Mouse (Mus musculus): Measurements from ENCODE around the gene Sufu. TPM values are rescaled to one million over a fixed set of nuclear protein-coding genes. Genes with fewer than 3 reads are reported as not detected.

The Sufu gene
- polyA plus RNA-seq, 1 experiment from 2014 or later = 19.0 TPM

GRCm38 (mm10) chr19:46530449-46530990 is 133.8 kb downstream of the Sufu start:
- Histone ChIP-seq H3K27ac (ENCODE audit: low read length) (peak overlapping the region; percentile 93), H3K27me3 (ENCODE audit: control insufficient read depth, insufficient read depth, low read depth, low read length) (no peaks in the 10 kb centered on the region), H3K4me2 (ENCODE audit: low read length) (no peak overlapping the region), H3K4me3 (ENCODE audit: low read depth, low read length) (no peak overlapping the region), H3K36me3 (ENCODE audit: control insufficient read depth, insufficient read depth, low read length) (no peaks in the 10 kb centered on the region), H3K9me3 (replicated peaks; ENCODE audit: control insufficient read depth, low read length, poor library complexity, severe bottlenecking) (no peaks in the 10 kb centered on the region), H3K9ac (ENCODE audit: low read depth, low read length) (peak overlapping the region; percentile 2; the same call in 1 of the 2 replicates), H3K4me1 (ENCODE audit: control insufficient read depth, insufficient read depth, low read length) (peaks cover 77% of the 10 kb centered on the region)
- 7% methylated on average over 8 of the region's 8 CpGs for WGBS
- no peak for ATAC-seq

- H3K36me3 ChIP-seq (ENCODE audit: control insufficient read depth, insufficient read depth, low read length) = no peaks in the 10 kb centered on the region
These were observed 134.7 kb downstream of the Sufu start for GRCm38 (mm10) chr19:46531071-46532030.

GRCm38 (mm10) chr19:46532031-46532688 is 135.5 kb downstream of the Sufu start:
- Histone ChIP-seq H3K9ac (ENCODE audit: low read depth, low read length) (peak overlapping the region; percentile 41; the same call in 1 of the 2 replicates), H3K4me1 (ENCODE audit: control insufficient read depth, insufficient read depth, low read length) (peaks cover 67% of the 10 kb centered on the region), H3K4me2 (ENCODE audit: low read length) (no peak overlapping the region), H3K9me3 (replicated peaks; ENCODE audit: control insufficient read depth, low read length, poor library complexity, severe bottlenecking) (no peaks in the 10 kb centered on the region), H3K27me3 (ENCODE audit: control insufficient read depth, insufficient read depth, low read depth, low read length) (no peaks in the 10 kb centered on the region), H3K36me3 (ENCODE audit: control insufficient read depth, insufficient read depth, low read length) (no peaks in the 10 kb centered on the region), H3K27ac (ENCODE audit: low read length) (peak overlapping the region; percentile 68), H3K4me3 (ENCODE audit: low read depth, low read length) (no peak overlapping the region)
- 9% methylated on average over 10 of the region's 10 CpGs for WGBS
- no peak for ATAC-seq

More at GRCm38 (mm10) chr19:46531071-46532030, 134.7 kb downstream of the Sufu start:
- peaks cover 68% of the 10 kb centered on the region for H3K4me1 ChIP-seq (ENCODE audit: control insufficient read depth, insufficient read depth, low read length)
- H3K27me3 ChIP-seq (ENCODE audit: control insufficient read depth, insufficient read depth, low read depth, low read length) = no peaks in the 10 kb centered on the region
- peak overlapping the region; percentile 93 for H3K27ac ChIP-seq (ENCODE audit: low read length)
- ATAC-seq = no peak
- H3K4me2 ChIP-seq (ENCODE audit: low read length) = 0 out of 2 replicates have a peak overlapping the region, but pooled peaks have one; percentile 9
- 6% methylated on average over 16 of the region's 16 CpGs for WGBS
- no peak overlapping the region for H3K4me3 ChIP-seq (ENCODE audit: low read depth, low read length)
- H3K9ac ChIP-seq (ENCODE audit: low read depth, low read length) = peak overlapping the region; percentile 5; the same call in 1 of the 2 replicates
- no peaks in the 10 kb centered on the region for H3K9me3 ChIP-seq (replicated peaks; ENCODE audit: control insufficient read depth, low read length, poor library complexity, severe bottlenecking)

- Histone ChIP-seq H3K4me1 (ENCODE audit: control insufficient read depth, insufficient read depth, low read length) (peaks cover 58% of the 10 kb centered on the region), H3K9ac (ENCODE audit: low read depth, low read length) (0 out of 2 replicates have a peak overlapping the region, but pooled peaks have one; percentile 17), H3K9me3 (replicated peaks; ENCODE audit: control insufficient read depth, low read length, poor library complexity, severe bottlenecking) (no peaks in the 10 kb centered on the region), H3K4me3 (ENCODE audit: low read depth, low read length) (no peak overlapping the region), H3K27me3 (ENCODE audit: control insufficient read depth, insufficient read depth, low read depth, low read length) (no peaks in the 10 kb centered on the region), H3K27ac (ENCODE audit: low read length) (peak overlapping the region; percentile 68), H3K36me3 (ENCODE audit: control insufficient read depth, insufficient read depth, low read length) (no peaks in the 10 kb centered on the region), H3K4me2 (ENCODE audit: low read length) (no peak overlapping the region)
- no peak for ATAC-seq
- WGBS = 51% methylated on average over 4 of the region's 4 CpGs
These were observed 136.4 kb downstream of the Sufu start for GRCm38 (mm10) chr19:46533066-46533465.

GRCm38 (mm10) chr19:46533525-46533924 is 136.8 kb downstream of the Sufu start:
- H3K36me3 ChIP-seq (ENCODE audit: control insufficient read depth, insufficient read depth, low read length) = no peaks in the 10 kb centered on the region
- no peaks in the 10 kb centered on the region for H3K9me3 ChIP-seq (replicated peaks; ENCODE audit: control insufficient read depth, low read length, poor library complexity, severe bottlenecking)
- no peaks in the 10 kb centered on the region for H3K27me3 ChIP-seq (ENCODE audit: control insufficient read depth, insufficient read depth, low read depth, low read length)
- peak overlapping the region; percentile 40 for H3K9ac ChIP-seq (ENCODE audit: low read depth, low read length)
- no peak for ATAC-seq
- no peak overlapping the region for H3K4me2 ChIP-seq (ENCODE audit: low read length)
- H3K4me1 ChIP-seq (ENCODE audit: control insufficient read depth, insufficient read depth, low read length) = peaks cover 53% of the 10 kb centered on the region
- H3K4me3 ChIP-seq (ENCODE audit: low read depth, low read length) = no peak overlapping the region
- WGBS = 61% methylated on average over 5 of the region's 5 CpGs
- H3K27ac ChIP-seq (ENCODE audit: low read length) = peak overlapping the region; percentile 68

- H3K4me2 ChIP-seq (ENCODE audit: low read length) = no peak overlapping the region
- ATAC-seq = no peak
- WGBS = 39% methylated on average over 6 of the region's 6 CpGs
- peaks cover 42% of the 10 kb centered on the region for H3K4me1 ChIP-seq (ENCODE audit: control insufficient read depth, insufficient read depth, low read length)
- H3K9ac ChIP-seq (ENCODE audit: low read depth, low read length) = no peak overlapping the region
- H3K36me3 ChIP-seq (ENCODE audit: control insufficient read depth, insufficient read depth, low read length) = no peaks in the 10 kb centered on the region
- H3K27me3 ChIP-seq (ENCODE audit: control insufficient read depth, insufficient read depth, low read depth, low read length) = no peaks in the 10 kb centered on the region
- H3K4me3 ChIP-seq (ENCODE audit: low read depth, low read length) = no peak overlapping the region
- H3K27ac ChIP-seq (ENCODE audit: low read length) = no peak overlapping the region
- no peaks in the 10 kb centered on the region for H3K9me3 ChIP-seq (replicated peaks; ENCODE audit: control insufficient read depth, low read length, poor library complexity, severe bottlenecking)
These were observed 137.9 kb downstream of the Sufu start for GRCm38 (mm10) chr19:46534542-46535098.

- Histone ChIP-seq H3K4me1 (ENCODE audit: control insufficient read depth, insufficient read depth, low read length) (peaks cover 15% of the 10 kb centered on the region), H3K4me3 (ENCODE audit: low read depth, low read length) (no peak overlapping the region), H3K9me3 (replicated peaks; ENCODE audit: control insufficient read depth, low read length, poor library complexity, severe bottlenecking) (no peaks in the 10 kb centered on the region), H3K27ac (ENCODE audit: low read length) (no peak overlapping the region), H3K27me3 (ENCODE audit: control insufficient read depth, insufficient read depth, low read depth, low read length) (no peaks in the 10 kb centered on the region), H3K9ac (ENCODE audit: low read depth, low read length) (no peak overlapping the region), H3K36me3 (ENCODE audit: control insufficient read depth, insufficient read depth, low read length) (peaks cover 15% of the 10 kb centered on the region), H3K4me2 (ENCODE audit: low read length) (no peak overlapping the region)
- no peak for ATAC-seq
- WGBS = 86% methylated on average over 9 of the region's 9 CpGs
These were observed 140.7 kb downstream of the Sufu start for GRCm38 (mm10) chr19:46537357-46537756.

GRCm38 (mm10) chr19:46538213-46538612 is 141.5 kb downstream of the Sufu start:
- no peaks in the 10 kb centered on the region for H3K27me3 ChIP-seq (ENCODE audit: control insufficient read depth, insufficient read depth, low read depth, low read length)
- H3K27ac ChIP-seq (ENCODE audit: low read length) = no peak overlapping the region
- WGBS = 85% methylated on average over 6 of the region's 6 CpGs
- no peak overlapping the region for H3K9ac ChIP-seq (ENCODE audit: low read depth, low read length)
- no peak overlapping the region for H3K4me3 ChIP-seq (ENCODE audit: low read depth, low read length)
- peaks cover 7% of the 10 kb centered on the region for H3K4me1 ChIP-seq (ENCODE audit: control insufficient read depth, insufficient read depth, low read length)
- H3K36me3 ChIP-seq (ENCODE audit: control insufficient read depth, insufficient read depth, low read length) = peaks cover 18% of the 10 kb centered on the region
- ATAC-seq = no peak
- no peak overlapping the region for H3K4me2 ChIP-seq (ENCODE audit: low read length)
- H3K9me3 ChIP-seq (replicated peaks; ENCODE audit: control insufficient read depth, low read length, poor library complexity, severe bottlenecking) = no peaks in the 10 kb centered on the region

Measured in midbrain, embryonic 16.5 days (tissue).